Mouse (Mus musculus): ENCODE measurements around the gene Drg1.
"Not testable (repeated sequence)": the region's sequence is repeated elsewhere in the genome, so short reads cannot be mapped to it uniquely, and the experiment has no call there.

- not testable (repeated sequence) for TF ChIP-seq CTCF (conservative IDR thresholded peaks at IDR 0.05; ENCODE audit: low read length); POU5F1 (IDR thresholded peaks at IDR 0.05; ENCODE audit: borderline replicate concordance, low read length)
Measured at GRCm38 (mm10) chr11:3167571-3168001, 98.6 kb downstream of the Drg1 start.

Measured in E14TG2a.4 (cell line).